Mouse (Mus musculus): ENCODE data around the gene Prr14.
A peak's percentile ranks its signal among the peaks of the same experiment; 100 is the strongest.

The Prr14 gene

DNA sequence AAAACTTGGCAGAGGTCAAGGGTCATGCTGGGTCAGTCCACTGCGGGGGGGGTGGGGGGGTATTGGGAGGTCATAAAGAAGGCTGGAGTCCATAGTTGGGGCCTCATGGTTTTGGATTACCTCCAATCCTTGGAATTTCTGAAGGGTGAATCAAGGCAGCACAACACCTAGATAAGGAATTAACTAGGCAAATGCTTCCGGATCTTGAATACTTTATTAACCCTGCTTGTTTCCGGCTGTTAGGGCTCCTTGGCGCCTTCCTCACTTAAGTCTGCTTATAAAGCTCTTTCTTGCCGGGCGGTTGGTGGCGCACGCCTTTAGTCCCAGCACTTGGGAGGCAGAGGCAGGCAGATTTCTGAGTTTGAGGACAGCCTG lies 53.6 kb downstream of the Prr14 start:
- DNase-seq = peak; percentile 14 to 27

DNA sequence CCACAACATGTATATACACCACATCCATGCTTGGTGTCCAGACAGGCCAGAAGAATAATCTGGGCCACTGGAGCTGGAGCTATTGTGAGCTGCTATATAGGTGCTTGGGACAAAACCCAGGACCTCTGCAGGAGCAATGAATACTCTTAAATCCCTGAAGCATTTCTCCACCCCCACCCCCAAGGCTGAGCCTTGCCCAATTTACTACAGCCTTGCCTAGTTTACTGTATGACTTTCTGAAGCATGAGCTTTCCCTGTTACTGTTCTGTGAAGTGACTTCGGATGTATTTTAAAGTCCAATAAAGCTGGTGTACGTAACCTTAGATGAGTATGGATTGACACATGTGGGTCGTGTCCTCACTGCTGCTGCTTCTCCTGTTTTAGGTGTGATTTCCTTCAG lies 54.4 kb downstream of the Prr14 start:
- no peak for DNase-seq

DNA sequence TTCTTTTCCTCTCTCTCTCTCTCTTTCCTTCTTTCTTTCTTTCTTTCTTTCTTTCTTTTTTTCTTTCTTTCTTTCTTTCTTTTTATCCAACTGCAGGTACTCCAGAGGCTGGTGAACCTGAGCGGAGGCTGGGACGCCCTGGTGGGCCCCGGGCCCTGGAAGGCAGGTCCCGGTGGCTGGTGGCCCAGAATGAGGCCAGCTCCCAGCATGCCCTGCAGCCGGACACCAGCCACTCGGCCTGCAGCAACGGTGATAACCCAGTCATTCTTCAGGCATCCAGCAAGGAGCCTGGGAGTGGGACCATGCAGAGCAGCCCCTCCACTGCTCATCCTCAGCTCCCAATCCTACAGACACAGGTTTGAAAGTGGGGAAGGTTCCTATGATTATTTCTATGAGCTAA lies 56.4 kb downstream of the Prr14 start:
- DNase-seq = no peak

DNA sequence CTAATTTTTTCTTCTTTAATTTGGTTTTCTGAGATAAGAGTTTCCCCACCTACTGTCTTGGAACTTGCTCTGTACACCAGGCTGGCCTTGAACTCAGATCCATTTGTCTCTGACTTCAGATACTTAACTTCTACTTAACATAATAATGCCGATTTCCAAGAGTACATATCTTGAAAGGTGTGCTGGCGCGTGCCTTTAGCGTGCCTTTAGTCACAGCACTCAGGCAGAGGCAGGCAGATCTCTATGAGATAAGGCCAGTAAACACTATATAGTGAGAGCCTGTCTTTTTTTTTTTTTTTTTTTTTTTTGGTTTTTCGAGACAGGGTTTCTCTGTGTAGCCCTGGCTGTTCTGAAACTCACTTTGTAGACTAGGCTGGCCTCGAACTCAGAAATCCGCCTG lies 56.9 kb downstream of the Prr14 start:
- DNase-seq = no peak

DNA sequence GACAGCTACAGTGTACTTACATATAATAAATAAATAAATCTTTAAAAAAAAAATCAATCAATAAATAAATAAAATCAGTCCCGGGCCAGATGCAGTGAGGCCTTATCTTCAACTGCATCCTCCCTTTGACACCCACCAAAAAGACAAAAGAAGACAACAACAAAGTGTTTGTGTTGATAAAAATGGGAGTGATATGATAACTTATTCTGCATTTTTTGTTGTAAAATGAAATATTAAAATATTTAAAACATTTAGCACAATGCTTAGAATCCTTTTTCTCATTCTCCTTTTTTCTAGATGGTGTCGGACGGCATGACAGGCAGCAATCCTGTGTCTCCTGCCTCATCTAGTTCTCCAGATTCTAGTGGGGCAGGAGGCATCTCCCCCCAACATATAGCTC lies 59.9 kb downstream of the Prr14 start, which contains the start of gene Gm42715:
Gene Gm42715, plus strand, starts transcription at position 301 of the 400 bp plus-strand sequence.
- no peak for DNase-seq
